Mouse (Mus musculus): ENCODE results near the gene Cdh23. TPM values are rescaled to one million over a fixed set of nuclear protein-coding genes. Genes with fewer than 3 reads are reported as not detected.

The Cdh23 gene
- total RNA-seq, 2 experiments from 2014 or later, result 5.1 to 6.0 TPM

- intact Hi-C loops (cut with DNase I), result no loop called here
- no peak for DNase-seq
Observed at GRCm38 (mm10) chr10:60653106-60653505, 43.2 kb downstream of the Cdh23 start.

DNA sequence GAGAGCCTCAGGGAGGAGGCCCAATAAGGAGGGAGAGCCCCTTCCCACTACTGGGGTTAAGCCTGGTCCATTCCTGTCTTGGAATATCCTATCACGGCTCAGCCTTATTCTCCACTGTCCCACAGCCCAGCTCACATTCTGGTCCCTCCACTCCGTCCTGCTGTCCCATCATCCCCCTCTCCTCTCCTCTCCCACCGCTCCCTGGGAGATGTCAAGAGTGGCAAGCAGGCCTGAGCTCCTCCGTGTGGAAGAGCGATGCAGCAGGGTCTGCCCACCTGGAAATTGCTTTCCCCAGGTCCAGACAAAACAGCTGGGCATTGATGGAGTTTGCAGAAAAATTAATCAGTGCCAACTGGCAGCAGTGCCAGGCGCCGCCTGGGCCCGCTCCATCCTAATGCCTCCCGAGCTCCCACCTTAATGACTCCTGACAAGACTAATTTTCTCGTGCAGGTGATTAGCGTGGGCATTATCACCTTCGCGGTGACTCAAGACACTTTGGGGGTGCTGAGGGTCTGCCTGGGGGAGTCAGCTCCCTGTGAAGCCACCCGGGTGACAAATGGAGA, 52.1 kb downstream of the Cdh23 start:
- DNase-seq, result no peak
- intact Hi-C loops (cut with DNase I), result no loop called here

DNA sequence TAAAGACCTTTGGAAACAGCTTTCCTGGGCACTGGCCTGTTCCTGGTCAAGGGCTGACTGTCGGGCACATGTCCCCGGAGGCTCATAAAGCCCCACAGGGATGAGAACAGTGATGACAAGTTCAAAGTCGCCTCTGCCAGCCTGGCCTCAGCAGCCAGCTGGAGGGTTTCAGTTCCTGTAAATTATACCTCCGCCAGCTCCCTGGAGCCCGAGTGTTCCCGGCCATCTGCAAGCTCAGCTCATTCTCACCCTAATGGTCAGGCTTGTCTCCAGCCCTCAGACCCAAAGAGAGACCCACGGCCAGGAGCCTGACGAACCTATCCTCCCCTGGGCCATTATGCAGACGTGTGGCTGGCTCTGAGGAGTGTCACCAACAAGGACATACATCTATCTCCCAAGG, 57.0 kb downstream of the Cdh23 start:
- intact Hi-C loops (cut with DNase I), result no loop called here
- DNase-seq, result no peak

- intact Hi-C loops (cut with DNase I), result no loop called here
- DNase-seq, result peak in 1 of 2 experiments; percentile 11
Observed at GRCm38 (mm10) chr10:60635568-60636295, 60.6 kb downstream of the Cdh23 start.

GRCm38 (mm10) chr10:60634391-60634790, 61.9 kb downstream of the Cdh23 start:
- intact Hi-C loops (cut with DNase I), result no loop called here
- no peak for DNase-seq

GRCm38 (mm10) chr10:60626086-60626485, 70.2 kb downstream of the Cdh23 start:
- no peak for DNase-seq
- intact Hi-C loops (cut with DNase I), result loop anchor here (5.0 kb wide), 1 partner anchor 61 kb away; no protein-coding TSS in a partner anchor

DNA sequence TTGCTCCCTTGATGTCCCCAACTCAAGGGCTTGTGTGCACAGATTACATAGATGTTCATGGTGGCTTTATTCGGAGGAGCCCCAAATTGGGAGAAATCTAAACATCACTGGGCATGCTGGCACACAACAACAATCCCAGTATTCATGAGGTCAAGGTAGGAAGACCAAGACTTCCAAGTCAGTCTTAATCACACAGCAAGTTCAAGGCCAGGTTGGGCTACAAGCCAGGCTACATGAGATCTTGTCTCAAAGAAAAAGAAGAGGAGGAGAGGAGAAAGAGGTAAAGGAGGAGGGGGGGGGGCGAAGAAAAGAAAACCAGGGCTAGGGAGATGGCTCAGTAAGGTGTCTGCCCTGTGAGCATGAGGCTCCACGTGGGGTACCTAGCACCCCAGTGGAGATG, 70.8 kb downstream of the Cdh23 start:
- intact Hi-C loops (cut with DNase I), result loop anchor here (5.0 kb wide), 1 partner anchor 62 kb away; no protein-coding TSS in a partner anchor
- no peak for DNase-seq

DNA sequence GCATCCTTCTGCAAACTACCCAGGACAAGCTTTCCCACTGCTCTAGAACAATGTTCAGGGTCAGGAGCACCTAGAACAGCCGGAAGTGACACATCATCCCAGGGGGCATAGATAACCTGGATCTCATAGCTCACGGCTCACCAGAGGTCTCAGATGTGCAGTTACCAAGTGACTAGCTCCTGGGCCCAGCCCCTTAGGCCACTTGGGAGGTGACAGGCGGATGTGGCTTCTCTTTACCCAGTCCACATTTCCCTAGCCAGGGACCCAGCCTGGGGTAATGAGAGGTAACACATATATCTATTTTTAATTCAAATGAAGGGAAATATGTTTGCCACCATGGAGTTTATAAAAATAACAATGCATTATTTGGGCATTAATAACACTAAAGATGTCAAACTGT, 71.3 kb downstream of the Cdh23 start:
- intact Hi-C loops (cut with DNase I), result loop anchor here (5.0 kb wide), 2 partner anchors 62 to 93 kb away; no protein-coding TSS in a partner anchor

DNA sequence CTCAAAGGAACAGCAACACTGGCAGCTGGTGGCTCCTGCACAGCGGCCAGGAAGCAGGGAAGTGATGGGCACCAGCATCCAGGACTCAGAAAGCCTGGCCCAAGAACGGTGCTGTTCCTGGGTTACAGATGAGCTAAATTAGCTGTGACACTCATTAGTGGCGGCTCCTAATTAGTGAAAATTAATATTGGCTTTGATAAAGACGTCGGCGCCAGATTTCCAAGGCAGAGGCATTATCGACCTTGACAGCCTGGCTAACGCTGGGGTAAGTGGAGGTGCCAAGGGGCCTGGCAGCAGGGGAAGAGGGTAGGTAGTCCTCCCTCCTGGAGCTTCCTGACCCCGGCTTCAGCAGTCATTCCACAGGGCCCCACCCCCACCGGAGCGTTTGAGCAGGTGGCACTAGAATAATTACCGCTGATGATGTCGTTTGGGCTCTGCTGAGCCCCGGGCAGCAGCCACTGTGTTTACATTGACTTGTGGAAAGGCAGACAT, 72.0 kb downstream of the Cdh23 start:
- no peak for DNase-seq
- intact Hi-C loops (cut with DNase I), result loop anchor here (5.0 kb wide), 1 partner anchor 92 kb away; no protein-coding TSS in a partner anchor

More for the DNA sequence above, 71.3 kb downstream of the Cdh23 start:
- no peak for DNase-seq

GRCm38 (mm10) chr10:60622836-60623235, 73.5 kb downstream of the Cdh23 start:
- no peak for DNase-seq
- intact Hi-C loops (cut with DNase I), result loop anchor here (5.0 kb wide), 1 partner anchor 91 kb away; no protein-coding TSS in a partner anchor

DNA sequence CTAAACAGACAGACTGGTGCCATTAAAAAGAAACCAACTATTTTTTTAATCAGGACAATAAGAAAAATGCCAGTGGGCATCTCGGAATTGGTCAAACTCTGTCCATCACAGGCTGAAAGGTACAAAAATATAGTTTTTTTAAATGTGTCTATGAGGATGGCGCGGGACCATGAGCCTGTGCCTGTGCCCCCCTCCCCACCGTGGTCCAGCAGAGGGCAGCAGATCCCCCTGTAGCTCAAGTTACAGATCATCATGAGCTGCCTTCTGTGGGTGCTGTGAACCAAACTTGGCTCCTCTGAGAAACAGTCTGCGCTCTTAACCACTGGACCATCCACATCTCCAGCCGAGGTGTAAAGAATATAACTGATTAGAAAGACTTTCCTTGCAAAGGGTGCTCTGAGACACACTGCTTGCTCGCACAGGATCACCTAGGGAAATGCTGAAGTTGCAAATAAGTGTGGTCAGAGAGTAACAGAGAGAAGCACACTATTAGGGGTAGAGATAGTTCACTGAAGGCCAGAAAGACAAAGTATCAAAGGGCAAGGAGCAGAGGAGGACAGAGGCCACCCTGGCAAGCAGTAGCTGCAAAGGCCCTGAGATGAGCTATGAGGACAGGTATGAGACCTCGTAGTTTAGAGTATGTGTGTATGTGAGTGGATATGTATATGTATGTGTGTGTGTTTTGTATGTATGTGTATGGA, 74.7 kb downstream of the Cdh23 start:
- intact Hi-C loops (cut with DNase I), result loop anchor here (5.0 kb wide), 1 partner anchor 89 kb away; no protein-coding TSS in a partner anchor
- DNase-seq, result no peak

- no peak for DNase-seq
- intact Hi-C loops (cut with DNase I), result no loop called here
Observed at GRCm38 (mm10) chr10:60615898-60616297, 80.4 kb downstream of the Cdh23 start.

- intact Hi-C loops (cut with DNase I), result no loop called here
- DNase-seq, result no peak
Observed at GRCm38 (mm10) chr10:60612893-60613292, 83.4 kb downstream of the Cdh23 start.

GRCm38 (mm10) chr10:60607166-60607565, 89.1 kb downstream of the Cdh23 start:
- DNase-seq, result no peak
- intact Hi-C loops (cut with DNase I), result no loop called here

DNA sequence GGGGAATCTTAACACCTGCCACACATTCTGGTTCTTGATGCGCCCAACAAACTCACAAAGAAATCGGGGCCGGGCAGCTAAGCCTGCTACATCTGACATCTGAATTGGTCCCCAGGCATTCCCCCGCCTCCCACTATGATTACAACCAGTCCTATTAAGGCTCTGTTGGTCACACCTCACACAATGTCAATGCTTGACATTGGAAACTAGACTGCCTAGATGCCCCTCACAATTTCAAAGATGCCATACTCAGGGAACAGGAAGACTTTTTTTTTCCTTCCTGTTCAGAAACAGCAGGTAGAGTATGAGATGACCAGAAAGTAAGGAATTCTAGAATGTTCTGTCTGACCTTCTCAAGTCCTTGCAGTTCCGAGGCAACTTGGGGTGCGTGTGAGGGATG, 89.6 kb downstream of the Cdh23 start:
- intact Hi-C loops (cut with DNase I), result no loop called here
- DNase-seq, result no peak

DNA sequence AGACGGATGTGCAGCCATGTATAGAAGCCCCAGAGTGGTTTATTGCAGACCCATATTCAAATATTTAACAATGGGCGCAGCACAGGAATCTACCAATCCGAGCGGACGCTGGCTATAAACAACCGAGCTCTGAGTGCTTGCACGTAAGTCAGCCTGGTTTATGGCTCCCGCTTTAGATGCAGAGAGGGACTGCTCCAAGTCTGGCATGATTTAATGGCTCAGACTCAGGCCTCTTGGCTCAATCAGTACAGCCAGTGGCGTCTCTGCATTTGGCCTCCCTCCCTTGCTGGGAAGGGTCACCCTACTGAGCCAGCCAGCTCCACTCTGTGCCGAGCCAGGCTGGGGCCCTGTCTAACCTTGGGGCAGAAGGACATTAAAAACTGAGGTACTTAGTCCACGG, 94.1 kb downstream of the Cdh23 start:
- DNase-seq, result no peak
- intact Hi-C loops (cut with DNase I), result no loop called here

DNA sequence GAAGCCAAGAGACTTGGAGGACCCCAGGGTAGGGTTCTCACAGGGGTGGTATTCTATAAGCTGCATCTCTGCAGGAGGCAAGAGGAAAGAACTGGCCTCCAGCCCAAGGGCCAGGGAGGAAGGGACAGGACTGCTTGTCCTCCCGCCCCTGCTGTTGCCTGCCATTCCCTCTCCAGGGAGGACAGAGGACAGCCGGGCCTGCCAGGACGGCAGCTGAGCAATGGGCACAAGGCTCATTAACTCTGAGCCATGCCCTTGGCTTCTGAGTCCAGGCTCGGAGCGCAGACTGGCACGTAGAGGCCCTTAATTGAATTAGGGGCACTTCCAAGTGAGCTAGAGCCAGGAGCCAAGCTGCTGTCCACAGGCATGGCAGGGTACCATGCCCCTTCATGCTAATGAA, 101.1 kb downstream of the Cdh23 start:
- no peak for DNase-seq
- intact Hi-C loops (cut with DNase I), result no loop called here

GRCm38 (mm10) chr10:60592881-60593575, 103.3 kb downstream of the Cdh23 start:
- intact Hi-C loops (cut with DNase I), result no loop called here
- DNase-seq, result no peak

DNA sequence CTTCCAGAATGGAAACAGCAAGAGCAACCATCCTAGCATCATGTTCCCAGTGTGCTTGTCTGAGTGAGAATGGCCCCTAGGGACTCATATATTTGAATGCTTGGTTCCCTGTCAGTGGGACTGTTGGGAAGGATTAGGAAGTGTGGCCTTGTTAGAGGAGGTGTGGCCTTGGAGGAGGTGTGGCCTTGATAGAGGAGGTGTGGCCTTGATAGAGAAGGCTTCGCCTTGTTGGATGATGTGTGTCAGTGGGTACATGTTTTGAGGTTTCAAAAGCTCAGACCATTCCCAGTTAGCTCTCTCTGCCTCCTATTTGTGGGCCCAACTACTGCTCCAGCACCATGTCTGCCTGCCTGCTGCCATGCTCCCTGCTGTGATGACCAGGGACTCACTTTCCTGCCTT, 105.0 kb downstream of the Cdh23 start:
- intact Hi-C loops (cut with DNase I), result no loop called here
- DNase-seq, result no peak

- intact Hi-C loops (cut with DNase I), result no loop called here
- no peak for DNase-seq
Observed at GRCm38 (mm10) chr10:60590241-60590640, 106.0 kb downstream of the Cdh23 start.

- intact Hi-C loops (cut with DNase I), result no loop called here
- DNase-seq, result no peak
Observed at GRCm38 (mm10) chr10:60585691-60586090, 110.6 kb downstream of the Cdh23 start.

Data from heart, postnatal 14 days (tissue).